Mouse (Mus musculus) neural tube, embryonic 13.5 days (tissue): Measurements from ENCODE around the gene Aes. TPM values are rescaled to one million over a fixed set of nuclear protein-coding genes. Genes with fewer than 3 reads are reported as not detected.
A peak's percentile ranks its signal among the peaks of the same experiment; 100 is the strongest.

Source experiments
- ATAC-seq: fragments of 200-750 bp; cut with Nextera tagmentation; 2 replicates; pipeline ENCODE4 v1.8.0; 2017; ENCODE audit warnings: low read depth, mild to moderate bottlenecking, moderate TSS enrichment, moderate library complexity
- H3K27ac ChIP-seq: fragments of 300-500 bp; sonication (generic); replicated peaks from 2 replicates; pipeline ENCODE4 v1.5.1; 2015; ENCODE audit warnings: moderate library complexity, mild to moderate bottlenecking, inconsistent platforms
- H3K27me3 ChIP-seq: fragments of 300-500 bp; sonication (generic); 2 replicates; pipeline ENCODE4 v1.6.1; 2015; ENCODE audit warnings: mild to moderate bottlenecking, inconsistent platforms
- H3K36me3 ChIP-seq: fragments of 300-500 bp; sonication (generic); 2 replicates; pipeline ENCODE4 v1.6.1; 2015; ENCODE audit warnings: mild to moderate bottlenecking, inconsistent platforms
- H3K4me1 ChIP-seq: fragments of 300-500 bp; sonication (generic); replicated peaks from 2 replicates; pipeline ENCODE4 v1.6.1; 2015; ENCODE audit warnings: inconsistent platforms
- H3K4me2 ChIP-seq: fragments of 300-500 bp; sonication (generic); 2 replicates; pipeline ENCODE4 v1.6.1; 2015; ENCODE audit warnings: inconsistent platforms, mild to moderate bottlenecking, moderate library complexity
- H3K4me3 ChIP-seq: fragments of 300-500 bp; sonication (generic); 2 replicates; pipeline ENCODE4 v1.5.1; 2015; ENCODE audit warnings: mild to moderate bottlenecking, inconsistent platforms
- H3K9ac ChIP-seq: fragments of 300-500 bp; sonication (generic); 2 replicates; pipeline ENCODE4 v1.6.1; 2015; ENCODE audit warnings: moderate library complexity, mild to moderate bottlenecking, inconsistent platforms
- H3K9me3 ChIP-seq: fragments of 300-500 bp; sonication (generic); 2 replicates; pipeline ENCODE4 v1.6.1; 2016; ENCODE audit warnings: inconsistent platforms
- WGBS: fragments of 180-500 bp; shearing (Covaris S2); methylation state at CpG from one replicate; pipeline ENCODE4 v1.1.7; 2015; 5-methylcytosine and 5-hydroxymethylcytosine counted together
- polyA plus RNA-seq: library from polyadenylated mRNA; unstranded; fragments of >200 nt; fragmentation: Nextera tagmentation; extraction: Ambion mirVana; gene quantifications from 2 replicates; pipeline ENCODE4 v1.2.1, GENCODE M21; 2015

Aes gene
- 572 and 635 TPM in 2 replicates for polyA plus RNA-seq

GRCm38 (mm10) chr10:81559163-81559626 is at the start of gene Aes:
Gene Aes (plus strand): TSS chr10:81559488.
- Histone ChIP-seq H3K36me3 (peaks cover 24% of the 10 kb centered on the region; the same call in 1 of the 2 replicates), H3K9ac (peak within 1 kb of the TSS; percentile 98), H3K4me2 (peak within 1 kb of the TSS; percentile 94), H3K27ac (peak within 1 kb of the TSS; percentile 91), H3K4me1 (peaks cover 45% of the 10 kb centered on the region), H3K27me3 (no peaks in the 10 kb centered on the region), H3K9me3 (no peaks in the 10 kb centered on the region), H3K4me3 (peak within 1 kb of the TSS; percentile 94)
- WGBS, result 1% methylated on average over 46 of the region's 53 CpGs
- peak; percentile 68 for ATAC-seq

GRCm38 (mm10) chr10:81510246-81510810 is 49.0 kb upstream of the Aes start:
- Histone ChIP-seq H3K4me1 (no peaks in the 10 kb centered on the region), H3K36me3 (no peaks in the 10 kb centered on the region), H3K27me3 (peaks cover 25% of the 10 kb centered on the region), H3K9ac (no peak overlapping the region), H3K9me3 (no peaks in the 10 kb centered on the region), H3K27ac (no peak overlapping the region), H3K4me3 (no peak overlapping the region), H3K4me2 (no peak overlapping the region)
- WGBS, result 86% methylated on average over 14 of the region's 14 CpGs
- no peak for ATAC-seq

GRCm38 (mm10) chr10:81513798-81514197 is 45.5 kb upstream of the Aes start:
- 87% methylated on average over 5 of the region's 5 CpGs for WGBS
- Histone ChIP-seq H3K27ac (no peak overlapping the region), H3K4me3 (no peak overlapping the region), H3K4me1 (no peaks in the 10 kb centered on the region), H3K36me3 (no peaks in the 10 kb centered on the region), H3K4me2 (no peak overlapping the region), H3K9ac (no peak overlapping the region), H3K27me3 (peaks cover 25% of the 10 kb centered on the region), H3K9me3 (no peaks in the 10 kb centered on the region)
- ATAC-seq, result no peak

GRCm38 (mm10) chr10:81517227-81517626 is 42.1 kb upstream of the Aes start:
- H3K4me3 ChIP-seq, result no peak overlapping the region
- no peak overlapping the region for H3K9ac ChIP-seq
- H3K27me3 ChIP-seq, result peaks cover 13% of the 10 kb centered on the region
- H3K4me1 ChIP-seq, result no peaks in the 10 kb centered on the region
- no peak overlapping the region for H3K4me2 ChIP-seq
- H3K36me3 ChIP-seq, result no peaks in the 10 kb centered on the region
- no peak for ATAC-seq
- no peak overlapping the region for H3K27ac ChIP-seq
- H3K9me3 ChIP-seq, result no peaks in the 10 kb centered on the region
- WGBS, result 79% methylated on average over 8 of the region's 8 CpGs

GRCm38 (mm10) chr10:81518546-81518945 is 40.7 kb upstream of the Aes start:
- no peak overlapping the region for H3K4me3 ChIP-seq

GRCm38 (mm10) chr10:81519227-81519977 is 39.9 kb upstream of the Aes start:
- no peak for ATAC-seq
- no peak overlapping the region for H3K27ac ChIP-seq
- no peaks in the 10 kb centered on the region for H3K9me3 ChIP-seq
- no peak overlapping the region for H3K4me2 ChIP-seq
- no peak overlapping the region for H3K9ac ChIP-seq
- peaks cover 15% of the 10 kb centered on the region for H3K27me3 ChIP-seq
- H3K36me3 ChIP-seq, result no peaks in the 10 kb centered on the region
- H3K4me1 ChIP-seq, result no peaks in the 10 kb centered on the region
- 90% methylated on average over 6 of the region's 6 CpGs for WGBS
- no peak overlapping the region for H3K4me3 ChIP-seq

More at GRCm38 (mm10) chr10:81518546-81518945, 40.7 kb upstream of the Aes start:
- no peaks in the 10 kb centered on the region for H3K9me3 ChIP-seq
- H3K9ac ChIP-seq, result no peak overlapping the region
- no peak overlapping the region for H3K27ac ChIP-seq
- no peak overlapping the region for H3K4me2 ChIP-seq
- no peaks in the 10 kb centered on the region for H3K4me1 ChIP-seq
- no peaks in the 10 kb centered on the region for H3K36me3 ChIP-seq
- no peak for ATAC-seq
- peaks cover 8% of the 10 kb centered on the region for H3K27me3 ChIP-seq
- WGBS, result 14% methylated on average over 4 of the region's 4 CpGs

GRCm38 (mm10) chr10:81519978-81520365 is 39.3 kb upstream of the Aes start:
- Histone ChIP-seq H3K27me3 (peaks cover 19% of the 10 kb centered on the region), H3K4me3 (no peak overlapping the region), H3K9ac (no peak overlapping the region), H3K36me3 (no peaks in the 10 kb centered on the region), H3K4me1 (no peaks in the 10 kb centered on the region), H3K27ac (no peak overlapping the region), H3K9me3 (no peaks in the 10 kb centered on the region), H3K4me2 (no peak overlapping the region)
- WGBS, result 78% methylated on average over 3 of the region's 3 CpGs
- no peak for ATAC-seq

GRCm38 (mm10) chr10:81523142-81523541 is 36.1 kb upstream of the Aes start:
- Histone ChIP-seq H3K9ac (no peak overlapping the region), H3K36me3 (no peaks in the 10 kb centered on the region), H3K27ac (no peak overlapping the region), H3K4me3 (no peak overlapping the region), H3K4me2 (no peak overlapping the region), H3K4me1 (no peaks in the 10 kb centered on the region), H3K9me3 (no peaks in the 10 kb centered on the region), H3K27me3 (peaks cover 19% of the 10 kb centered on the region)
- no peak for ATAC-seq
- 86% methylated on average over 6 of the region's 6 CpGs for WGBS

GRCm38 (mm10) chr10:81523570-81523969 is 35.7 kb upstream of the Aes start:
- no peaks in the 10 kb centered on the region for H3K36me3 ChIP-seq
- H3K4me3 ChIP-seq, result no peak overlapping the region
- H3K27me3 ChIP-seq, result peaks cover 19% of the 10 kb centered on the region
- no peaks in the 10 kb centered on the region for H3K4me1 ChIP-seq
- no peak for ATAC-seq
- WGBS, result 21% methylated on average over 19 of the region's 19 CpGs
- H3K4me2 ChIP-seq, result no peak overlapping the region
- H3K27ac ChIP-seq, result no peak overlapping the region
- no peaks in the 10 kb centered on the region for H3K9me3 ChIP-seq
- H3K9ac ChIP-seq, result no peak overlapping the region

GRCm38 (mm10) chr10:81524051-81524605 is 35.2 kb upstream of the Aes start, which contains the start of gene Gna15:
Gene Gna15 (minus strand): TSS chr10:81524225.
- Histone ChIP-seq H3K9me3 (no peaks in the 10 kb centered on the region), H3K4me1 (no peaks in the 10 kb centered on the region), H3K36me3 (peaks cover 5% of the 10 kb centered on the region), H3K9ac (no peak within 1 kb of the TSS), H3K27ac (no peak within 1 kb of the TSS), H3K4me3 (no peak within 1 kb of the TSS), H3K4me2 (no peak within 1 kb of the TSS), H3K27me3 (peaks cover 19% of the 10 kb centered on the region)
- ATAC-seq, result no peak
- WGBS, result 36% methylated on average over 9 of the region's 9 CpGs

GRCm38 (mm10) chr10:81525017-81525694 is 34.1 kb upstream of the Aes start:
- WGBS, result 67% methylated on average over 12 of the region's 13 CpGs
- no peak overlapping the region for H3K27ac ChIP-seq
- no peaks in the 10 kb centered on the region for H3K4me1 ChIP-seq
- H3K9me3 ChIP-seq, result no peaks in the 10 kb centered on the region
- H3K4me3 ChIP-seq, result no peak overlapping the region
- no peak overlapping the region for H3K9ac ChIP-seq
- H3K36me3 ChIP-seq, result peaks cover 15% of the 10 kb centered on the region
- H3K27me3 ChIP-seq, result peaks cover 19% of the 10 kb centered on the region
- H3K4me2 ChIP-seq, result no peak overlapping the region
- ATAC-seq, result no peak

GRCm38 (mm10) chr10:81526779-81527178 is 32.5 kb upstream of the Aes start:
- Histone ChIP-seq H3K9me3 (no peaks in the 10 kb centered on the region), H3K4me2 (no peak overlapping the region), H3K36me3 (peaks cover 32% of the 10 kb centered on the region), H3K27me3 (peaks cover 19% of the 10 kb centered on the region), H3K9ac (no peak overlapping the region), H3K4me1 (no peaks in the 10 kb centered on the region), H3K4me3 (no peak overlapping the region), H3K27ac (no peak overlapping the region)
- 12% methylated on average over 14 of the region's 14 CpGs for WGBS
- ATAC-seq, result no peak
